Mouse (Mus musculus) kidney, adult 2 months (tissue): ENCODE data around the gene Kif1b. TPM values are rescaled to one million over a fixed set of nuclear protein-coding genes. Genes with fewer than 3 reads are reported as not detected.

Source experiments
- DNase-seq: peaks from one replicate; pipeline ENCODE4 v3.0.0; 2021
- H3K27ac ChIP-seq: fragments of 200-500 bp; 2 replicates; pipeline ENCODE4 v1.5.1; 2012; ENCODE audit warnings: low read depth, low read length, control low read depth, inconsistent platforms; ENCODE audit not compliant: insufficient read depth
- H3K27me3 ChIP-seq: fragments of 200-500 bp; replicated peaks from 2 replicates; pipeline ENCODE4 v1.6.1; 2012; ENCODE audit warnings: mild to moderate bottlenecking, moderate library complexity, low read length, inconsistent platforms; ENCODE audit not compliant: control insufficient read depth, insufficient read depth
- H3K36me3 ChIP-seq: fragments of 200-500 bp; 2 replicates; pipeline ENCODE4 v1.6.1; 2012; ENCODE audit warnings: mild to moderate bottlenecking, moderate library complexity, low read length, inconsistent platforms; ENCODE audit not compliant: control insufficient read depth, insufficient read depth
- H3K4me1 ChIP-seq: fragments of 200-500 bp; 2 replicates; pipeline ENCODE4 v1.6.1; 2011; ENCODE audit warnings: low read length; ENCODE audit not compliant: control insufficient read depth, insufficient read depth
- H3K4me3 ChIP-seq: fragments of 200-500 bp; 2 replicates; pipeline ENCODE4 v1.5.1; 2011; ENCODE audit warnings: mild to moderate bottlenecking, low read depth, low read length, control low read depth; ENCODE audit not compliant: insufficient read depth
- CTCF ChIP-seq: fragments of 200-500 bp; conservative IDR thresholded peaks from 2 replicates; pipeline ENCODE4 v1.5.1; 2011; ENCODE audit warnings: low read depth, mild to moderate bottlenecking, control low read depth, low read length, moderate library complexity, mixed read lengths; ENCODE audit not compliant: insufficient read depth, insufficient read length
- POLR2A ChIP-seq: fragments of 200-500 bp; IDR thresholded peaks from one replicate; pipeline ENCODE4 v1.6.1; 2011; ENCODE audit warnings: low read depth, low read length, control low read depth
- WGBS: fragments of 180-500 bp; shearing (Covaris S2); methylation state at CpG from one replicate; pipeline ENCODE4 v1.1.7; 2018; 5-methylcytosine and 5-hydroxymethylcytosine counted together
- polyA plus RNA-seq: library from polyadenylated mRNA; depleted of rRNA; stranded (reverse); fragments of >200 nt; gene quantifications from 2 replicates; pipeline ENCODE4 v1.2.3, GENCODE M21; 2012

The Kif1b gene
- polyA plus RNA-seq, 1 experiment = 31.1 TPM

- TF ChIP-seq CTCF = no peak
- no peak for TF ChIP-seq POLR2A
- peak overlapping the region; percentile 53 for H3K27ac ChIP-seq
- peaks cover 14% of the 10 kb centered on the region for H3K4me1 ChIP-seq
- H3K27me3 ChIP-seq = no peaks in the 10 kb centered on the region
- 46% methylated on average over 14 of the region's 14 CpGs for WGBS
- H3K4me3 ChIP-seq = peak overlapping the region; percentile 68
- DNase-seq = no peak
- H3K36me3 ChIP-seq = no peaks in the 10 kb centered on the region
Measured at GRCm38 (mm10) chr4:149305761-149306711, 1.5 kb downstream of the Kif1b start.

GRCm38 (mm10) chr4:149304466-149304865, 3.0 kb downstream of the Kif1b start:
- Histone ChIP-seq H3K4me3 (no peak overlapping the region), H3K27ac (no peak overlapping the region), H3K4me1 (peaks cover 14% of the 10 kb centered on the region), H3K27me3 (no peaks in the 10 kb centered on the region), H3K36me3 (no peaks in the 10 kb centered on the region)
- no peak for TF ChIP-seq CTCF
- TF ChIP-seq POLR2A = no peak
- WGBS = 77% methylated on average over 1 of the region's 1 CpGs
- no peak for DNase-seq

GRCm38 (mm10) chr4:149303502-149303901, 4.0 kb downstream of the Kif1b start:
- Histone ChIP-seq H3K36me3 (no peaks in the 10 kb centered on the region), H3K27me3 (no peaks in the 10 kb centered on the region), H3K27ac (no peak overlapping the region), H3K4me1 (peaks cover 14% of the 10 kb centered on the region), H3K4me3 (no peak overlapping the region)
- 79% methylated on average over 5 of the region's 5 CpGs for WGBS
- DNase-seq = no peak
- no peak for TF ChIP-seq POLR2A

GRCm38 (mm10) chr4:149302751-149303150, 4.7 kb downstream of the Kif1b start:
- WGBS = 71% methylated on average over 5 of the region's 5 CpGs
- DNase-seq = no peak
- Histone ChIP-seq H3K4me1 (peaks cover 14% of the 10 kb centered on the region), H3K27me3 (no peaks in the 10 kb centered on the region), H3K36me3 (no peaks in the 10 kb centered on the region), H3K4me3 (no peak overlapping the region), H3K27ac (no peak overlapping the region)
- TF ChIP-seq POLR2A (no peak), CTCF (no peak)

GRCm38 (mm10) chr4:149302136-149302535, 5.4 kb downstream of the Kif1b start:
- no peak for DNase-seq
- WGBS = 65% methylated on average over 3 of the region's 3 CpGs
- H3K4me1 ChIP-seq = peaks cover 14% of the 10 kb centered on the region
- TF ChIP-seq POLR2A = no peak
- no peak for TF ChIP-seq CTCF
- no peak overlapping the region for H3K4me3 ChIP-seq
- no peaks in the 10 kb centered on the region for H3K36me3 ChIP-seq
- H3K27me3 ChIP-seq = no peaks in the 10 kb centered on the region
- no peak overlapping the region for H3K27ac ChIP-seq

- no peaks in the 10 kb centered on the region for H3K36me3 ChIP-seq
- no peak for DNase-seq
- H3K27ac ChIP-seq = no peak overlapping the region
- WGBS = 76% methylated on average over 2 of the region's 2 CpGs
- no peak for TF ChIP-seq POLR2A
- TF ChIP-seq CTCF = no peak
- no peaks in the 10 kb centered on the region for H3K27me3 ChIP-seq
- H3K4me1 ChIP-seq = peaks cover 4% of the 10 kb centered on the region
- H3K4me3 ChIP-seq = no peak overlapping the region
Measured at GRCm38 (mm10) chr4:149296501-149296900, 11.0 kb downstream of the Kif1b start.

GRCm38 (mm10) chr4:149292984-149293383, 14.5 kb downstream of the Kif1b start:
- Histone ChIP-seq H3K4me3 (no peak overlapping the region), H3K27me3 (no peaks in the 10 kb centered on the region), H3K27ac (no peak overlapping the region), H3K36me3 (peaks cover 4% of the 10 kb centered on the region; the same call in 1 of the 2 replicates), H3K4me1 (peaks cover 2% of the 10 kb centered on the region; the same call in 1 of the 2 replicates)
- no peak for DNase-seq
- WGBS = 57% methylated on average over 5 of the region's 5 CpGs
- no peak for TF ChIP-seq CTCF
- no peak for TF ChIP-seq POLR2A
